Mouse (Mus musculus): ENCODE results near the gene Pgghg. TPM values are rescaled to one million over a fixed set of nuclear protein-coding genes. Genes with fewer than 3 reads are reported as not detected.
"Not testable (repeated sequence)": the region's sequence is repeated elsewhere in the genome, so short reads cannot be mapped to it uniquely, and the experiment has no call there.

Gene Pgghg
- polyA plus RNA-seq, 1 experiment from 2014 or later: 8.7 TPM

DNA sequence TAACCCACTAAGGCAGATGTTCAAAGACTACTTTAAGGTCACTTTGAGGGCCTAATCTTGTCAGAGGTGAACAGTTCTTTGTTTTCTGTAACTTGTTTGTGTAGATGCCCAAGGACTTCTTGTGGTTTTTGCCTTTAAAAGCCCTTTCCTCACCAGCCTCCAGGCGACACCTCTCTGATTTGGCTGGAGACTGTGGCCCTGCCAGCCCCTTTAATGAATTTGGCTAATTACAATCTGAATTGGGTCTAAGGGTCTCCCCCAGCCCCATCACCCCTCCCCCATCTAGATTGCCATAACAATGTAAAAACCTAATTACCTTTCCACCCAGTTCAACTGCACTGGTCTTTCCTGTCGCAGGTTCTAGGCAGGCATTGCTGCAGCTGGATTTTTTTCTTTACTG is 21.5 kb downstream of the Pgghg start:
- WGBS: 12% methylated on average over 2 of the region's 2 CpGs
- Histone ChIP-seq H3K9me3 (no peaks in the 10 kb centered on the region), H3K27ac (replicated peaks) (no peak overlapping the region), H3K4me1 (peaks cover 8% of the 10 kb centered on the region), H3K9ac (replicated peaks) (no peak overlapping the region), H3K4me3 (no peak overlapping the region), H3K36me3 (no peaks in the 10 kb centered on the region), H3K4me2 (replicated peaks) (no peak overlapping the region), H3K27me3 (no peaks in the 10 kb centered on the region)
- no peak for ATAC-seq (replicated peaks)

DNA sequence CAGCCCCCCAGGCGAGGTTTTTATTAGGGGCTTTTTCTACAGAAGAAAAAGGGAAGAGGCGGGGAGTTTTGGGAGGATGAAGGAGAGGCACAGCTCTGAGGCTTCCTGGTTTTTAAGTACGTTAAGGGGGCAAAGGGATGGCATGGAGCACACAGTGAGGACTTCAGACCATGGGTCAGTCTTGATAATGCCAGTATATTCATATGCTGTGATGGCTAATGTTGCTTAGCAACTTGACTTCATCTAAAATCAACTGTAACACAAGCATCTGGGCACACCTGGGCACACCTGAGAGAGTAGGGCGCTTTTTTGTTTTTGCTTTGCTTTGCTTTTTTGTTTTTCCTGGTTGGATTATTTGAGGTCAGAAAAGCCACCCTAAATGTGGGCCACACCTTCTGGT is 25.7 kb downstream of the Pgghg start, which contains the start of gene Ifitm1:
Gene Ifitm1, plus strand, starts transcription at position 301 of the 400 bp plus-strand sequence.
- Histone ChIP-seq H3K4me3 (no peak within 1 kb of the TSS), H3K27me3 (no peaks in the 10 kb centered on the region), H3K4me2 (replicated peaks) (no peak within 1 kb of the TSS), H3K36me3 (no peaks in the 10 kb centered on the region), H3K9me3 (no peaks in the 10 kb centered on the region), H3K9ac (replicated peaks) (no peak within 1 kb of the TSS), H3K4me1 (no peaks in the 10 kb centered on the region), H3K27ac (replicated peaks) (no peak within 1 kb of the TSS)
- WGBS: 88% methylated on average over 4 of the region's 4 CpGs
- no peak for ATAC-seq (replicated peaks)

DNA sequence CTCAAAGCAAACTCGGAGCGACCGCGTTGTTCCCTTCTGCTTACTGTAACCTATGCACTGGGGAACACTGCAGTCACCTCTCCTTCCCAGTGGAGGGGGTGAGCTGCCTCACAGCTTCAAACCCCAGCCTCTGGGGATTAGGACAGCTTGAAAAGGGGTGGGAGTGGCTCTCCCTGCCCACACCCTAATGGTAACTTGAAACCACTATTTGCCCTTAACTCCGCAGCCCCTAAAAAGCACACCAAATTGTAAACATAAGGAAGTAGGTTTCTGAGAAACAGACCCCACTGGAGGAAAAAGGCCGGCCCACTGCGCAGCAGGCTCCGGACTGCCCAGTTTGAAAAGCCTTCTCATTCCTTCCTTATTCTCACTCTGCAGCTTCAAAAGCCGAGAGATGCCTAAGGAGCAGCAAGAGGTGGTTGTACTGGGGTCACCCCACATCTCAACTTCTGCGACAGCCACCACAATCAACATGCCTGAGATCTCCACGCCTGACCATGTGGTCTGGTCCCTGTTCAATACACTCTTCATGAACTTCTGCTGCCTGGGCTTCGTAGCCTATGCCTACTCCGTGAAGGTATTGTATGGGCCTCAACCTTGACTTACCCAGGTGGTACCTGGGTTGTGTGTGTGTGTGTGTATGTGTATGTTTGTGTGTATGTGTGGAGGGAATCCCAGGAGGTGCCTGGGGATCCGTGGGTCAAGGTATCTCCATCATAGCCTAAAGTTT is 26.8 kb downstream of the Pgghg start:
- 6% methylated on average over 14 of the region's 14 CpGs for whole genome bisulfite sequencing
- Histone ChIP-seq H3K27ac (replicated peaks) (no peak overlapping the region), H3K4me2 (replicated peaks) (no peak overlapping the region), H3K4me3 (no peak overlapping the region), H3K9me3 (no peaks in the 10 kb centered on the region), H3K27me3 (no peaks in the 10 kb centered on the region), H3K36me3 (no peaks in the 10 kb centered on the region), H3K9ac (replicated peaks) (no peak overlapping the region), H3K4me1 (no peaks in the 10 kb centered on the region)
- ATAC-seq (replicated peaks): no peak

DNA sequence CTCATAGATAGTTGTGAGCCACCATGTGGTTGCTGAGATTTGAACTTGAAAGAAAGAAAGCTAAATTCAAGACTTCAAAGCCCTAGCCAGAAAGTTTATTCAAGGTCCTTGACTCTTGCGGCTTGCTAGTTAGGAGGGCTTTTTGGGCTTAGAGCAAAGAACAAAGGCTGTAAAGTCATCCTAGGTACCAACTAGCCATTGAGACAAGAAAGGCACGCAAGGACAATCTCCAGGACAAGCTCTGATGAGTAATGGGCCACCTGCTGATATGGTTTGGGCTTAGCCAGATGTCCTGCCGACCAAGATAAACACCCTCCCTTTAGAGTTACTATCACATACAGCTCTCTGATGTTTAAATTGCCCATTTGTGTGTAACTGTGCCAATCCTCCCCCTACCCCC is 27.5 kb downstream of the Pgghg start:
- H3K9me3 ChIP-seq; H3K9ac ChIP-seq (replicated peaks); H3K27ac ChIP-seq (replicated peaks); ATAC-seq (replicated peaks); H3K4me1 ChIP-seq; H3K36me3 ChIP-seq; H3K27me3 ChIP-seq; H3K4me2 ChIP-seq (replicated peaks); H3K4me3 ChIP-seq: not testable (repeated sequence)
- WGBS: 24% methylated on average over 3 of the region's 3 CpGs

DNA sequence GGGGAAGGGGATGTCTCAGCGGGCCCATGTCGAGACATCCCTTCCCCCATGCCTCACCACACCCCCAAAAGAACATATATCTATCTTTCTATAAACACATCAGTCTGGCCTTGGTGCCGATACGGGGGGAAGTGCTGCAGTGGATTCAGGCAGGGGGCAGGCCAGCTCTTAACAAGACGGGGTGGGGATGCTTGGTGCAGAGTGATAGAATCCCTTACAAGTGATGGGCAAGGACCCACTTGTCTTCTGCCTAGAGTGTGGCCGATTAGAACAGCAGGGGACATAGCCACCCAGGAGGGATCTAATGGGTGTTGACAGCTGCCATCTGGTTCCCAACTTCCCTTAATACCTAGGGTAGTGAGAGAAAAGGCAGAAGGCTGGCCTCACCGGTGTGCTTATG is 29.7 kb downstream of the Pgghg start:
- H3K27me3 ChIP-seq: no peaks in the 10 kb centered on the region
- H3K36me3 ChIP-seq: no peaks in the 10 kb centered on the region
- 52% methylated on average over 7 of the region's 7 CpGs for WGBS
- H3K4me1 ChIP-seq: no peaks in the 10 kb centered on the region
- no peak for ATAC-seq (replicated peaks)
- H3K4me3 ChIP-seq: no peak overlapping the region
- no peak overlapping the region for H3K9ac ChIP-seq (replicated peaks)
- no peak overlapping the region for H3K27ac ChIP-seq (replicated peaks)
- no peaks in the 10 kb centered on the region for H3K9me3 ChIP-seq
- H3K4me2 ChIP-seq (replicated peaks): no peak overlapping the region

DNA sequence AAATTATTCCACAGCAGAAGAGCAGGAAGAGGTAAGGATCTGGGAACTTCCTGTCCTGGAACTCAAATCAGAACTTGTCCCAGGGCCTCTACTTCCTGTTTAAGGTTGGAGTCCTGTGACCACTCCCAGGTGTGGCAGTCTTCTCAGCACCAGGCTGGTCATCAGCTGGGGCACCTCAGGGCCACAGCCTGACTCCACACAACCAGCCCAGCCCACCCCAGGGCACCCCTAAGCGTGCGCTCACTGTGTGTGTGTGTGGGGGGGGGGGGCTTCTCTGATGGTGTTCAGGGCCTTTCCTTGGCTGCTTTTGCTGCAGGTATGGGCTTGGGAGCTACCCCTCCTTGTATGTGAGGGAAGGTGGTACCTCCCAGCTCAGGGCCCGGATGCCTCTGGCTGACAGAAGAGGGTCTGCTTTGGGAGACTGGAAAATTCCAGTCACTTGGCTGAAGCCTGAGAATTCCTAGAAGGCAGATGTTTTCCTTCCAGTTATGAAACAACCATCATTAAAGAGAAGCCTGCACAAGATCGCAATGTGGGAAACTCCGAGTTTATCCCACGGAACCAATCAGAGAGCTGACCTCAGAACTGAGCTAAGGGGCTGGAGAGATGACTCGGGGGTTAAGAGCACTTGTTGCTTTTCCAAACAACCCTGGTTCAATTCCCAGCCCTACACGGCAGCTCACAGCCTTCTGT is 30.4 kb downstream of the Pgghg start:
- Histone ChIP-seq H3K27ac (replicated peaks) (no peak overlapping the region), H3K9ac (replicated peaks) (no peak overlapping the region), H3K4me1 (no peaks in the 10 kb centered on the region), H3K4me2 (replicated peaks) (no peak overlapping the region), H3K36me3 (no peaks in the 10 kb centered on the region), H3K4me3 (no peak overlapping the region), H3K9me3 (no peaks in the 10 kb centered on the region), H3K27me3 (no peaks in the 10 kb centered on the region)
- WGBS: 89% methylated on average over 8 of the region's 8 CpGs
- no peak for ATAC-seq (replicated peaks)

DNA sequence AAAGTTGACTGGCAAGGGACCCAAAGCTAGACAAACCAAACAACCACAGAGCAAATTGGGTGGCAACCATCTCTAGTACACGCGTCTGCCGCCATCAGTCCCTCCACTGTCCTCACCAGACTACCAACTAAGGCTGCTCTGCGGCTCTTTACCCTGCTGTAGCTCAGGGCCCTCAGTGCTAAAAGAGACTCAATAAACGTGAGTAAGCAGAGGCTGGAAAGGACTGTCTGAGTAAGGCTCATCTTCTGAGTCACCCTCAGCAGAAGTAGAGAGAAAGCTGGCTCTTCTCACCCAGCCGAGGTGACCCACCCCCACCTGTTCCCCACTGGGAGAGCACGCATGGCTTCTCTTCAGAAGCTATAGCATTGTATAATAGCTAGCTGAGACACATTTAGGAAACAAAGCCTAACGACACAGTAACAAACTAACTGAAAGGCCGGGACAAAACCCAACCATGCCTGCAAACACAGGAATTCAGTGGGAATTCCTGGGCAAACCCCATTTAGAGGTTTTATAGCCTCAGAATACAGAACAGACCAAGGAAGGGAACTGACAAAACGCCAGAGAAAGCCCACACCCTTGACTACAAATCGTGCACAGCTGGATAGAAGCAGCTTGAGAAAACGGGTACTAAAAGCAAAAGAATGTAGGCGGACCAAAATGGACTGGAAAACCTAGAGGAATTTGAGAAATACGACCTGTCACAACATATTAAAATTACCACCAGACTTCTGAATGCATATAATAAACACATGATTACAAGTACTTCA is 32.4 kb downstream of the Pgghg start:
- H3K27me3 ChIP-seq: no peaks in the 10 kb centered on the region
- 23% methylated on average over 14 of the region's 14 CpGs for WGBS
- H3K4me2 ChIP-seq (replicated peaks): no peak overlapping the region
- no peaks in the 10 kb centered on the region for H3K9me3 ChIP-seq
- H3K4me3 ChIP-seq: no peak overlapping the region
- no peaks in the 10 kb centered on the region for H3K4me1 ChIP-seq
- no peak overlapping the region for H3K9ac ChIP-seq (replicated peaks)
- H3K36me3 ChIP-seq: no peaks in the 10 kb centered on the region
- no peak for ATAC-seq (replicated peaks)
- H3K27ac ChIP-seq (replicated peaks): no peak overlapping the region

DNA sequence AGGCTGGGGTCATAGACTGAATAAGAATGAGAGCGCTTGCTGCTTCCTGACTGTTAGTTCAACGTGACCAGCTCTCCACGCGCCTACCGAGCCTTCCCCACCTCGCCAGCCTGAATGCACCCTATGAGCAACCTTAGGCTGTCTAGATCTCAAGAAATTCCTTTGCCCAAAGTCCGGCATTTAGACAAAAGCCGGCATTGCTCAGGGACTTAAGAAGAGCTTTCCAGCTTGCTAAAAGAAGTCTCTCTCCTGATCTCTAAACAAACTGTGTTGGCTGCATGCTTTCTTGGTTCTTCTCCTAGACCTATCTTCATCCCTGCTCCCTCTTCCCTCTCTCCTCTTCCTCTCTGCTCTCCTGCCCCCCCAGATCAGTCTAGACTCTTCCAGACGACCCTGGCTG is 33.7 kb downstream of the Pgghg start:
- 13% methylated on average over 9 of the region's 9 CpGs for WGBS
- no peaks in the 10 kb centered on the region for H3K36me3 ChIP-seq
- no peak overlapping the region for H3K27ac ChIP-seq (replicated peaks)
- H3K4me1 ChIP-seq: no peaks in the 10 kb centered on the region
- no peak overlapping the region for H3K4me2 ChIP-seq (replicated peaks)
- no peak for ATAC-seq (replicated peaks)
- no peak overlapping the region for H3K9ac ChIP-seq (replicated peaks)
- H3K27me3 ChIP-seq: no peaks in the 10 kb centered on the region
- no peaks in the 10 kb centered on the region for H3K9me3 ChIP-seq
- H3K4me3 ChIP-seq: no peak overlapping the region

DNA sequence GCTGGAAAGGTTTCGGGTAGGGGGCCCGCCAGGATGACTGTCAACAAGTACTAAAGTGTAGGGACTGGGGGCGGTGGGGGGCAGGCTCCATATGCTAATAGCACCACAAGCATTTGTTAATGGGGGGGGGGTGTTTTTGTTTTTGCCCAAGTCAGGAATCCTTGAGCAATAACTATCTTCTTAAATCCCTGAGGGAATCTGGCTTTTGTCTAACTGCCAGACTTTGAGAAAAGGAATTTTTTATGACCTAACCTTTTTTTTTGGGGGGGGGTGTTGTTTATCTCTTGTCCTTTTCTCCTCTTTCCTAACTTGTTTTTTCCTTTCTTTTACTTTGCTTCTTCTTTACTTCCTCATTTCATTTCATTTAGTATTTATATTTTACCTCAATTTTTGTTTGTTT is 34.3 kb downstream of the Pgghg start:
- Histone ChIP-seq H3K27me3 (no peaks in the 10 kb centered on the region), H3K4me2 (replicated peaks) (no peak overlapping the region), H3K27ac (replicated peaks) (no peak overlapping the region), H3K36me3 (no peaks in the 10 kb centered on the region), H3K4me3 (no peak overlapping the region), H3K9me3 (no peaks in the 10 kb centered on the region), H3K4me1 (no peaks in the 10 kb centered on the region), H3K9ac (replicated peaks) (no peak overlapping the region)
- WGBS: 34% methylated on average over 3 of the region's 3 CpGs
- no peak for ATAC-seq (replicated peaks)

DNA sequence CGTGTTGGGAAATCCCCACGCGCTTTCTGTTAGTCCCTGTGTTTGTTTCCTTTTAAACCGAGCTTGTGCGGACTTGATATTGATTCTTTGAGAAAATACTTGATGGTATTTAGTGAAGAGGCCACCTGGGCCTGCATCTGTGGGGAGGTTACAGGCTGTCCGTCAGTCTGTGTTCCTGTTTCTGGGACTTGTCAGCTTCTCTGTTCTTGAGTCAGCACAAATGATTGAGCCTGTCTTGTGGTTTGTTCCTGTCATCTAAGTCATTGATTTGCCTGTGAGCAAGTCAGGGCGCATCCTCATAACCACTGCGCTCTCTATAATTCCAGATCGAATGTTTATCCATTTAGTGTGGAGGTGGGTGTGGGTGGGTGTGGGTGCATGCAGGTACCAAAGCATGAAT is 35.5 kb downstream of the Pgghg start:
- H3K9me3 ChIP-seq; H3K27me3 ChIP-seq; H3K27ac ChIP-seq (replicated peaks); H3K9ac ChIP-seq (replicated peaks); ATAC-seq (replicated peaks); H3K4me3 ChIP-seq; H3K4me2 ChIP-seq (replicated peaks); H3K36me3 ChIP-seq; H3K4me1 ChIP-seq: not testable (repeated sequence)
- 95% methylated on average over 9 of the region's 9 CpGs for WGBS

DNA sequence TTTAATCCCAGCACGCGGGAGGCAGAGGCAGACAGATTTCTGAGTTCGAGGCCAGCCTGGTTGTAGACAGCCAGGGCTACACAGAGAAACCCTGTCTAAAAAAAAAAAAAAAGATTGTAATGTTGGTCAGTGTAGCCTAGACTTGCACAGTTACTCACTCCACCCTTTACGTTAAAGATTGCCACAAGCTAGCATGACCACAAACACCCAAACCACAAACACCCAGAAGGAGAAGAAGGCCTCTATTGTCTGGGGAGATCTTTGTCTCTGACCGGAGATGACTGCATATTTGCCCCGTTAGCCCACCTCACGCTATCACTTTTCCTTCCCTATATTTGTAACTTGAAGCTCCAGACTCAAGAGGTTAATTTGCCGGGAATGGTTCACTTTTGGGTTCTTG is 40.5 kb downstream of the Pgghg start:
- no peaks in the 10 kb centered on the region for H3K9me3 ChIP-seq
- H3K4me1 ChIP-seq: no peaks in the 10 kb centered on the region
- no peak overlapping the region for H3K27ac ChIP-seq (replicated peaks)
- WGBS: 92% methylated on average over 8 of the region's 8 CpGs
- no peak for ATAC-seq (replicated peaks)
- no peak overlapping the region for H3K4me3 ChIP-seq
- no peaks in the 10 kb centered on the region for H3K27me3 ChIP-seq
- no peak overlapping the region for H3K4me2 ChIP-seq (replicated peaks)
- no peaks in the 10 kb centered on the region for H3K36me3 ChIP-seq
- H3K9ac ChIP-seq (replicated peaks): no peak overlapping the region

DNA sequence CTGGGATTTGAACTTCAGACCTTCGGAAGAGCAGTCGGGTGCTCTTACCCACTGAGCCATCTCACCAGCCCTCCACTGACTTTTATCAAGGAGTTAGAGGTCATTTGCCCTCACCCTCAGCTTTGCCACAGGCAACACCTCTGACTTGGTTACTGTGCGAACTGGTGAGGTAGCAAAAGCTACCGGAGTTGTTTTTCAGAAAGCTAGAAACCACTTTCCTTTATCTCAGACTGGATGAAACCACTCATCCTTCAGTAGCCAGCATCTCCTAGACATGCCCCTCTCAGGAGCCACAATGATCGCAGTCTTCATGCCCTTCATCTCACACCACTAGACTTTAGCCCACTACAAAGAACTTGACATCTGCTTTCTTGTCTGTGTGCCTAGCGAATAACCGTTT is 41.8 kb downstream of the Pgghg start:
- ATAC-seq (replicated peaks): no peak
- no peaks in the 10 kb centered on the region for H3K36me3 ChIP-seq
- H3K9me3 ChIP-seq: no peaks in the 10 kb centered on the region
- H3K27ac ChIP-seq (replicated peaks): no peak overlapping the region
- H3K9ac ChIP-seq (replicated peaks): no peak overlapping the region
- no peaks in the 10 kb centered on the region for H3K27me3 ChIP-seq
- no peak overlapping the region for H3K4me3 ChIP-seq
- 94% methylated on average over 7 of the region's 7 CpGs for WGBS
- no peaks in the 10 kb centered on the region for H3K4me1 ChIP-seq
- H3K4me2 ChIP-seq (replicated peaks): no peak overlapping the region

All from forebrain, embryonic 15.5 days (tissue).